Mouse (Mus musculus) kidney, postnatal 36 days (tissue): Measurements from ENCODE around the gene Ankra2.

Source experiments
- DNase-seq, 2 experiments: peaks; one replicate each; pipeline ENCODE4 v3.0.0; 2021 to 2022; ENCODE audit warnings: mixed read lengths in 2 of 2

The Ankra2 gene

DNA sequence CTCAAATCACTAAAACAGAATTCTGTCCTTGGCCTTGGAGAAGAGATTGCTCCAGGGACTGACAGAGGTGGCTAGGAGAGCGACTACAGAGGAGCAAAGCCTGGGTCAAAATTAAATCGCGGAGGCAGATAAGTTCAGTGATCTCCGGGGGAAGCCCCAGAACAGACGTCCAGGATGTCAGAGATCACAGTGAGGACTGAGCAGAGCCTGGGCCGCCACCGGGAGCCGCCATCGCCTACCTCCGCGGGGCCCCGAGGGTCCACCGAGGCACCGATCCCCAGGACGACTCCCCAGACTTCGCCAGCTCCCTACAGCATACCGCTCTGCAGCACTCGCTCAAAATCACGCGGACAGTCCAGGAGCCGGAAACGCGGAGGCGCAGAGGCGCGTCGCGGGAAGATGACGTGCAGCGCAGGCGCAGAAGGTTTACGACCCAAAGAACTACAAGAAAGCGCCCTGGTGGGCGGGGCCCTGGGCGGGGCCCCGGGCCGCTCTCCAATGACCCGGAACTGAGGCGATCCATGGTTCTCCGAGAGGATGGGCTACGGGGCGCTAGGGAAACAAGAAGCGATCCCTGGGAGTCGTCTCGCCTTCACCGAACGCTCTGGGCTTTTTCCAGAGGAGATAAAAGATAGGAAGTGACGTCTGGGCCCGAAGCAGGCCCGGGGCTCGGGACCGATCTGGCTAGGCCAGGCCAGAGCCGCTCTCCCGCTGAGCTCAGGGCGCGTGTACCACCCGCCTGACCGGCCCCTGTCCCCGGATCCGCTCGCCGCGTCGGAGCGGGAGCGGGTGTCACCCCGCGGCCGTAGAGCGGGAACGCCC, at the start of gene Ankra2, which contains the start of gene Utp15:
Gene Ankra2 (plus strand): TSS at position 439 of the 822 bp plus-strand sequence.
Gene Utp15 (minus strand): TSS at position 406 of the 822 bp plus-strand sequence.
- DNase-seq = peak; percentile 98 to 99

DNA sequence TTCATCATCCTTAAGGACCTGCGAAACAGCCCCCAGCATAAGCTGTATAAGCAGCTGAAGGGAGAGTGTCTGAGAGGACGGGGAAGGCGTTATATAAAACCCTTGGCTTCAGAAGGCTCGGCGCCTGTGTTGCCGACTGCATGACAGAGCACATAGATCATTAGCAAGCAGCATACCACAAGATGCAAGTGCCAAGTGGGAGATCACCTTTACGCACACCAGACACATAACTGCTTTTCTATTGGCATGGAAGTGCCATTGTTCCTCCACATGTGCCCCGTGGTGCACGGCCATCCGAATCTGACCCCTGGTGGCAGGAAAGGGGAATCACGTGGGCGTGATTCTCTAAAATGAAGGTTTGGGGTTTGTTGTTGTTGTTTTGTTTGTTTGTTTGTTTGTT, 40.0 kb upstream of the Ankra2 start:
- DNase-seq = peak; percentile 29 to 67

DNA sequence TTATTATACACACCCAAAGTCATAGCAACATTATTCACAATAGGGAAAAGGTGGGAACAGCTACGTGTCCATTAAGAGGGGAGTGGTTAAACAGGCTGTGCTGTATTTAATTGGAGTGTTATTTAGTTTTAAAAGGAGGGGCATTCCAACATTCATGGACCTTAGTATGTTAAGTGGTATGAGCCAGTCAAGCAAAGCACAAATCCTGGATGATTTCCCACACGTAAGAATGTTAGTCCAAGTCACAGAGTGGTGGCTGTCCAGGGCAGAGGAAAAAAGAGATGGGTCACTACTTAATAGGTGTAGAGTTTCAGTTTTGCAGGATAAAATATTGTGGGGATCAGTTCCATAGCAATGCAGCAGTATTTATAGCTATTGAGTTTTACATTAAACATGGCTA, 36.6 kb upstream of the Ankra2 start:
- no peak for DNase-seq

DNA sequence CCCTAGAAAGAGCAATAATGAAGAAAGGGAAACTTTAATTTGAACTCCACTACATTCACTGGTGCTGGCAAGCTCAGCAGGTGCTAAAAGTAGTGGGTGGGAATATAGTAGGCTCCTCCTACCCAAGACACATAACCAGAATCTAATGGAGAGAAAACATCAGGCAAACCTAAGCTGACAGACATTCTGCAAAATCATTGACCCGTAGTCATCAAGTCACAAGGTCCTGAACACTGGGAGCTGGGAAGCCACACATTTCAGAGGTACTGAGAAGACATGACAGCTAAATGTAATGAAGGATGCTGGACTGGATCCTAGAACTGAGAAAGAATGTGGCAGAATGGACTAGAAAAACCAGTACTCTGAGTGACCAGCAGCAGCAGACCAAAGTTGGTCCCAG, 32.4 kb upstream of the Ankra2 start:
- DNase-seq = no peak

DNA sequence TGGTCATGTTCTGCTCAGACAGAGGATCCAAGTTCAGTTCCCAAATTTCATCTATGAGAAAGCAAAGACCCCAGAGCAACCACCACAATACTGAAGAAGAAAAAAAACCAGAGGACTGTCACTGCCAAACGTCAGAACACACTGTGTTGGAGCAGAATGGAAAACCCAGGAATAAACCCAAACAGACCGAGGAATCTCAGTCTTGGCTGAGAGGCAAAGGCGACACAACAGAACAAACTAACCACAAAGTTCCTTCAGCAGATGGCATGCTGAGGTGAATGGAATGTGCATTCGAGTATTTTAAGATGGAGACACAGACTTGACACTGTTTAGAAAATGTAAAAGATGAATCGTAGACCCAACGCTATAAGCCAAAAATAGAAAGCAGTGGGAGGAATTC, 27.4 kb upstream of the Ankra2 start:
- DNase-seq = no peak

DNA sequence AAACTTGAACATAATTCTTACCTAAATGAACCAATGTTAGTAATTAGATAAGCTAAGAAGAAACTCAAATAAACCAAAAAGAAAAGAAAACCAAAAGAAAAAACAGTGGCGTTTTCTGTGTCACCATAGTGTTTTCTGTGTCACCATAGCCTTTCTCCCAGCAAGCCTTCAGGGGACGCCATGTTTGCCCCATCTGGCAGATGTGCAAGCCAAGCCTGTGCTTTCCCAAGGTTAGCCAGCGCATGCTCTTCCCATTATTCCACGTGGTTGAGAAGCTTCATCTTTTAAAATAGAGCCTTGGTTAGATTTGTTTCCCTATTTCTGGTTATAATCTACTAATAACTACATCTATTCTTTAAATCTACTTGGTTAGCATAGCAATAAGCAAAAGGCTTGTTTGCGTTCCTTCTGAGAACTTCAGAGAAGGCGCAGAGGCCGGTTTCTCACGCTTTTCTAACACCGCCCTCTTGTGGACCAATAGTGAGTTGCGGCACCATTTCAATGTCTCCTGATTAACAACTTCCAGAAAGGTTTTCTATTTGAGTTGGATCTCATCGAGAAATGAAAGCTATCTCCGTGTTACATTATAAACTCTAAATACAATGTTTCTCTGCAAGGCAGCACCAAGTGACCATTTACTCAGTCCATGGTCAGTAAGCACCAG, 22.8 kb upstream of the Ankra2 start:
- DNase-seq = peak; percentile 50 to 87

DNA sequence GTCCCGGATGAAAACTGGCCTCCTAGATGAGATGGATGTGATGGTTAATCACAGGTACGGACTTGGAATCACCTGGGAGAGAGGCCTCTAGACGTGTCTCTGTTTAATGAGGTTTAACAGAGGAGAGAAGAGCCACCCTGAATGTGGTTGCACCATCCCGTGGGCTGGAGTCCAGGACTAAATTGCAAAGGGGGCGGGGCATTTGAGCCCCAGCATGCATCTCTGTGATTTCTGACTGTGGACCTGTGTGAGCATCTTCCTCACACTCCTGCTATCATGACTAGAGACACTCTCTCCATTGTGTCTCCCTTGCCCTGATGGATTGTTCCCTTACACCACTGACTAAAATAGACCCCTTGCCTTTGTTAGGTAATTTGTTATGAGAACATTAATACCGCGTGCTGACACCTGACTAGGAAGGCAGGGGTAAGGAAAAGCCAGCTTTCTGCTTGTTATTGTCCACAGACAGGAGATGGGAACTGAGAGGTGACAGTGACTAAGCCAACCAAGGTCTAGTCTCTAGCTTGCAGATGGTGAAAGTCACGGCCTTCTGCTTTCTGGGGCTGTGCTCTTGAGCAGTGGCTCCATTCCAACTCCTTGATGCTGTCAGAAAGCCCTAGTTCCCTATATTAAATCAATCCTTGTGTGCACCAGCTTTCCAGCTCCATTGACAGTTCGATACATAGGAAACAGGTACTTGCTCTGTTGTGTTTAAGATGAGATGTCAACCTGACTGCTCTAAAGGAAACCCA, 21.2 kb upstream of the Ankra2 start:
- DNase-seq = no peak

DNA sequence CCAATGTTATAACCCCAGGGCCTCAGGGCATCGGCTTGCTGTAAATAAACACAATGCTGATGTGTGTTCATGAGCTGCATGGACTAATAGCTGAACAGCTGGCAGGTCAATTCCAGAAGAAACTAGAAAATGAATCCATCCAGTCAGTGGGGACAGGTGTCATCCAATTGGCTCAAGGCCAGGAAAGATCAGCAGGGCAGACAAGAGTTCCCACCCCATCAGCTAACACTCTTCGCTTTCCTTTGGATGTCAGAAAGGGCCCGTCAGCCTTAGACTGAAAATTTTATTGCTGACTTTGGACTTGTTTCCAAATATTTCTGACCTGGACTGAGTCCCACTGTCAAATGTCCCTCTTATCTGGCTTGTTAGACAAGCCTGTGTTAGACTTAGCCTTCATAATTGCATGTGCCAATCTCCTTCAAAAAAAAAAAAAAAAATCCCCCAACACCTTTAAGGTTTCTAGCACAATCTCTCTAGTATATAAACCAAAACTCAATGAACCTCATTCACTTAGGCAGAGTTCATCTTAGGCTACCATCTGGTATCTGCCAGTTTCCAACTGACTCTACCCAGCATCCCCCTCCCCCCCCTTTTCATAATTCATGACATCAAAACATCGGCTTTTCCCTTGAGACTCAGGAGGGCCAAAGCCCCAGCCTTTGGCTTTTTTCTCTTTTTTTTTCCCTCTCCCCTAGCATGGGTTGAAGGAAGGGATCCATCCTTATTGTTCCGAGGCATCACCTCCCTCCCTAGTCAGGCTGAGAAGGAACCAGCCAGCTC, 18.1 kb upstream of the Ankra2 start:
- peak in 1 of 2 experiments; percentile 5 for DNase-seq

DNA sequence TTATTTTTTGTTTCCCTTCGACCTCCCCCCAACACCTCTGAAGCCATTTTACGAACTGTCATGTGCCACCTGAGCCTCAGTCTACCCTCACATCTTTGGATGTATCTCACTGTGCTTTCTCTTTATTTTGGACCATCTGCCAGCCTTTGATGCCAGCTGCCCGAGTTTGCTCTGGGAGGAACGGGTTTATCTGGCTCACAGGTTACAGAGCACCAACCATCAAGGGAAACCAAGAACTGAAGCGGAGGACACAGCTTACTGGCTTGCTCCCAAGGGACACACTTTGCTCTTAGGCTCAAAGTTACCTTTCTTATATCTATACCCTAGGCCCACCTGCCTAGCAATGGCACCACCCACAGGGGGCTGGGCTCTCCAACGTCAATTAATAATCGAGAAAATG, 17.5 kb upstream of the Ankra2 start:
- DNase-seq = no peak

DNA sequence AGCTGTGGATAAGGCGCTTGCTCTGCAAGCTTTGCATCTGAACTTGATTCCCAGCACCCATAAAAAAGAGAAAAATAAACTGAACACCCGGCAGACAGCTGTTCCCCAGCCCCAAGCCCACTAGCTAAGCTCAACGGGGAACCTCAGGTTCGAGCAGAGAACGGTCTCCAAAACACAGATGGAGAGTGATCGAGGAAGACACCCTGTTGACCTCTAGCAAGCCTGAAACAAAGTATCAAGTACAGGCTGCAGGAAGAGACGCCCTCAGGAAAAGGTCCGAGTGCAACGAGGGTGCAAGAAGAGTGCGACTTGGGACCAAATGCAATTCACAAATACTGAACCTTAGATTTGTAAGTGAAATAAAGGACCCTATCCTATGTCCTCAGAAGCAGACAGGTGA, 13.3 kb upstream of the Ankra2 start:
- no peak for DNase-seq

DNA sequence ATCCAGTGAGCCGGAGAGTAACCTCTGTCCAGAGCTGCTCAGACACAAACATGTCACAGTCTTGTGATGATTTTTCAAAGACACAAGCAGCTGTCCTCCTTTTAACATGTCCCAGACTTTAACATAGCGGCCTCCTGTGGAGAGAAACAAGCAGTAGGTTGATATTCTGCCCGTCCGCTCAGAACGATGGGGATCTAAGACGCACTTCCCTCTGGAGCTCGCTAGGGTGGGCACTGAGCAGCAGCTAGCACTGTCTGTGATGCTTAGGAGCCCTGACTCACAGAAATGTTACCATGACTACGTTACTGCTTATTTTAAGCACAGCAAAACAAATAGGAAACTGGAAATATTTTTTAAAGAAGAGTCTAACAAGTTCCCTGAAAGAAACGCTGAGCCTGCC, 8.0 kb upstream of the Ankra2 start:
- DNase-seq = no peak

DNA sequence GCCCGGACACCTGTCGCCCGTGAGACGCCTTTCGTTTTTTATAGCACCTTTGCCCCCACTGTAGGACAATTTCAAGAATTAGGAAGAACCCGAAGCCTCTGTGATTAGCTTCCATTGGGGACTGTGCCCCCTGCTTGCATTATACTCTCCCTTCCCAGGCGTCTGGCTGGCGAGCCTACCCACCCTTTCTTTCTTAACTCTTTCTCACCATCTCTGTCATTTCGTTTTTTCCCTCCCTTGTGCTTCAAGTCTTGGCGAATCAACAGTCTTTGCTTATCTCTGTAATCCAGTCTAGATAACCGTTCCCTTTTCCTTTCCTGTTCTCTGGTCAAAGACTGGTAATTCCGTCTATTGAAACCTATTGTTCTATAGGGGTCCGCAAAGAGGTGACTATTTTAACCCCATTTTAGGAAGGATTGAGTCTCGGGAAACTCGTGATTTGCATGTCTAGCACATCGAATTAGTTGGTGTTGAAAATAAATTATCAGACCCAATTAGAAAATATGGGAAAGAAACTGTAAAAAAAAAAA, 649 bp downstream of the Ankra2 start:
- no peak for DNase-seq

DNA sequence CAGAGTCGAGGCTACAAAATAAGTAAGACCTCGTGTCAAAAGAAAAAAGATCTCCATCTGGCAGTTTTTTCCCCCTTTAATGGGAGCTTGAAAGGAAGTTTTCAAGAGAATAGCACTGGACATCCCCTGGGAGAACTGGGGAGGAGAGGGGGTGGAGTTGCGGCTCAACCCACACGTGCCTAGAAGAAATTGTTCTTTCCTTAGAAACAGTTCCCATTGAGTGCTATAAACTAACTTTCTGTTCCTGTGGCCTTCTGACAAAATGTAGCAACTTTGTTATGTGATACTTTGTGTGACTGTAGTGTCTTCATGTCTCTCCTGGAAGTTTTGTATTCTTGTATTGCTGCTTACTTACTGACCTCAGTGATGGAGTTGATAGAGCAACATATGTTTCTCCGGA, 1.2 kb downstream of the Ankra2 start:
- no peak for DNase-seq

DNA sequence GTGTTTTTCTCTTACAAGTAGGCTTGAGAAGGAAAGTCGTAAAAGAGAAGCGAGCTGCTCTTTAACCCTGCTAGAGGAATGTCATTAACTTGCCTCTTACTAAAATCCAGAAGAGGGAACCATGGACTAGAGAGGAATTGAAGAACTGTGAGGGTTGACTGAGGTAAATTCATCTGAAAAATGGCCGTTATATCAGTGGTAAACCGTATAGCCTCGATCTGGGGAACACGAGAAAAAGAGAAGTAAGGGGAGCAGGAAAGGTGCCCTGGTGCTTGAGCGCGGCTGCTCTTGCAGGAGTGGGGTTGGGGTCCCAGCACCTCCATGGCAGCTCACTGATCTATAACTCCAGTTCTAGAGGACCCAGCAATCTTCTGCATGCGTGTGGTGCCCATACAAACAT, 11.1 kb downstream of the Ankra2 start:
- no peak for DNase-seq

DNA sequence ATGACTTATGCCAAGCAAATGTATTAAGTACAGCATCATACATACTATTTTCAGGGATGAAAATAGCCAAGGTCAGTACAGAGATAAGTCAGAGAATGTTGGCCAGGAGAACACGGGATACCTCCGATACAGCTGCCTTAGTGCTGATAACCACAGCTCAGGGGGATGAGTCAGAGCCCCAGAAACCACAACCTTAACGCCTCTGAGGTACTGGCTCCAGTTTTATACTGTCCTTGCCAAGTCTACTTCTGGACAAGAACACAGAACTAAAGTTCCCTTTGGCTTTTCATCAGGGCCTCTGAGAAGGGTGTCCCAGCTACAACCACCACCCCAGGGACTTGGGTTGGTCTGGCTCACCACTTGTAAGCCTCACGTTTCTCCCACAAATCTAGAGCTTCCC, 12.8 kb downstream of the Ankra2 start:
- DNase-seq = no peak

DNA sequence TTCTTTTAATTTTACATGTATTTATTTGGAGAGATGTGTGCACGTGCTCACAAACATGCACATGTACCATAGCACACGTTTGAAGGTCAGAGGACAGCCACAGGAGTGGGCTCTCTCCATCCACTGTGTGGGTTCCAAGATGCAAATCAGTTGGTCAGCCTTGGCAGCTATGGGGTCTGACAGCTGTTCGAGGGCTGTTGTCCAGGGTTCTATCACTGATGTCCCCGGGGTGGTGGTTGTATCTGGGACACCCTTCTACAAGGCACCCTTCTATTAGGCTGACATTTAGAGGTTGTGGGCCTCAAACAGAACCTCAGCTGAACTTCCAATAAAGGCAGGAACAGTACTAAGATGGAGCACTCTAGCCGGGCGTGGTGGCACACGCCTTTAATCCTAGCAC, 13.4 kb downstream of the Ankra2 start:
- no peak for DNase-seq

DNA sequence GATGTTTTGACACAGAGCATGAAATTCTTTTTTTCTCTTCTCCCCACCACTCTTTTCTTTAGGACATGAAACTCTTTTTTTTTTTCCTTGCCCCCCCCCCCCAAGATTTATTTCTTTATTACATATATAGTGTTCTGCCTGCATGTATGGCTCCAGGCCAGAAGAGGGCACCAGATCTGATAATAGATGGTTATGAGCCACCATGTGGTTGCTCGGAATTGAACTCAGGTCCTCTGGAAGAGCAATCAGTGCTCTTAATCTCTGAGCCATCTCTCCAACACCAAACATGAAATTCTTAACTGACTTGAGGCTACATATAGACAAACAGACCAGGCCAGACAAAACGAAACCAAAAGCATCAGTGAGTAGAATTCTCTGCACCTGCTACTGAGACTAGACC, 14.6 kb downstream of the Ankra2 start:
- DNase-seq = no peak

DNA sequence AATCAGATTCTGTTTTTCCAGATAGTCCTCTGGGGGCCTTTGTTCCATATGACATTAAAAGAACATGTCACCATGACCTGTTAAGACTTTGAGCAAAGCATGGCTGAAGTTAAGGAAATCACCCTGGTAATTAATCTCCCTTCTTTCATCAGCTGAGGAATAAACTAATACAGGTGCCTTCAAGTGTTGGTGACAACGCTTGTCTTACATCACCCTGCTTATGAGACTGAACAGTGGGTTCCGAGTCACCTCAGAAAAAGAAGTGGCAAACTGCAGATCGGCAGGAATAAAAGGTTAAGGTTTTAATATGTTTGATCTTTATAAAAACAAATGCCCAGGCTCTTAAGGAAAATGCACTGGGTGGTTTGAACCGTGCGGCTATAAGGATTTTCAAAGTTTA, 16.8 kb downstream of the Ankra2 start, which contains the start of gene Gm21976:
Gene Gm21976 (plus strand): TSS at position 202 of the 400 bp plus-strand sequence.
- DNase-seq = no peak

DNA sequence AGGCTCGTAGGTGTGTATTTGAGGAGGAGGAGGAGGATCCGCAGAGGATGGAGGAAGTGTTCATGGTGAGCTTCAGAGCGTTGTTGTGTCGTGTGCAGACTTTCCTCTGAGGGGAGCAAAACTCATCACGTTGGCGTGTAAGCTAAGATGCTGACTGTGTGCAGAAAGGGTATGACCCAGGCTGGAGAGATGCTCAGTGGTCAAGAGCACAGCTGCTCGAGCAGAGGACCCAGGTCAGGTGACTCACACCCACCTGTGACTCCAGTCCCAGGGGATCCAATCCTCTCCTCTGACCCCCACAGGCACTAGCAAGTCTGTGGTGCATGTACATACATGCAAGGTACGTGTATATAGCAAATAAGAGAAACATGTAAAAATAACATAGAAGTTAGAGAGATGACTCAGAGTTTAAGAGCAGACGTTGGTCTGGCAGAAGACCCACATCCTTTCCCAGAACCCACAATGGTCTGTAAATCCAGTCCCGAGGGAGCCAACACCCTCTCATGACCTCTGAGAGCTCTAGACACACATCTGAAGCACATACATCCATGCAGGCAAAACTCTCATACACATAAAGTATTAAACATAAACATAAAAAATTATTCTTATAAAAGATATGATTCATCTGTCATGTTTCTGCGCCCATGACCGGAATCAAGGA, 18.2 kb downstream of the Ankra2 start:
- DNase-seq = no peak

DNA sequence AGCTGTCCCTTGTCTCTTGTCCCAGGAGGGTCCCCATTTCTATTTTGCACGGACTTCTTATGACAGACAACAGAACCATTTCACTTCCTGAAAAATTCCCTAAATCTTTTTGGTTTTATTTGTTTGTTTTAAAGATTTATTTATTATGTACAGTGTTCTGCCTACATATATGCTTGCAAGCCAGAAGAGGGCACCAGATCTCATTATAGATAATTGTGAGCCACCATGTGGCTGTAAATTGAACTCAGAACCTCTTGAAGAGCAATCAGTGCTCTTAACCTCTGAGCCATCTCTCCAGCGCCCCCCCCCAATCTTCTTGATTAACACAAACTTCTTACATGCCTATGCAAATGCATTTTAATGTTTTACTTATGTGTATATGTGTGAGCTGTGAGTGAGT, 27.8 kb downstream of the Ankra2 start:
- DNase-seq = no peak

DNA sequence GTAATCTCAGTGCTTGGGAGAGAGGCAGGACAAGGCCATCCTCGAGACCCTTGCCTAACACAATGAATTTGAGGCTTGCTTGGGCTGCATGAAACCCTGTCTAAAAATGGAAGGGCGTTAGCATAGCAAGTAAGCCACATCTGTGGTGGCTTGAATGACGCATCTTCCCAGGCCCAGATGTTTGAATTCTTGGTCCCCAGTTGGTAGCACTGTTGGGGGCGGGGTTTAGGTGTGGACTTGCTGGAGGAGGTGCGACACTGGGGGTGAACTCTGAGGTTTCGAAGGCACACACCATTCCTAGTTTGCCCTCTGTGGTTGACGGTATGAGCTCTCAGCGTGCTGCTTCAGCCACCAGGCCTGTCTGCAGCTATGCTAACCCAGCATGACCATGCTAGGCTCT, 28.8 kb downstream of the Ankra2 start:
- DNase-seq = no peak

DNA sequence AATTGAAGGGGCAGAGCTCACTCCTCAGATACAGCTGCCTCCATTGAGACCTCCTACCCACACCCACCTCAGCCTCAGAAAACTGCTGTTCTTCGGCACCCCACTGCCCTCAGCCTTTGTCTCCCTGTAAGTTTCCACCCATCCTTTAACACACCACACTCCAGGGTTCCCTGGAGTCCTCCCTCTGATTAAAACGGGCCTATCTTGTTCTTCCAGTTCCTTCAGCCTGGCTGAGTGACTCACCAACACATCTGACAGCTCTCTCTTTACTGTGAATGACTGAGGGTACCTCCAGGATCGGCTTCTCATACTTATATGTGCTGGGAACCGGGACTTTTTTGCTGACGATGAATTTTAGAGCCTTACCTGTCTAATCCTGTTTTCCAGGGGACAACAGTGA, 33.2 kb downstream of the Ankra2 start:
- DNase-seq = no peak
